Mouse (Mus musculus): Measurements from ENCODE around the gene Gm29866.
"Not testable (repeated sequence)": the region's sequence is repeated elsewhere in the genome, so short reads cannot be mapped to it uniquely, and the experiment has no call there.

The Gm29866 gene

GRCm38 (mm10) chrY:20993557-20993956, at the start of gene Gm29866:
Gene Gm29866, minus strand, starts transcription at chrY:20993657.
- DNase-seq: not testable (repeated sequence)
